Mouse (Mus musculus): Measurements from ENCODE around the gene Spem2. TPM values are rescaled to one million over a fixed set of nuclear protein-coding genes. Genes with fewer than 3 reads are reported as not detected.
"Not testable (repeated sequence)": the region's sequence is repeated elsewhere in the genome, so short reads cannot be mapped to it uniquely, and the experiment has no call there.

The Spem2 gene
- polyA plus RNA-seq (2015; fragmentation: Nextera tagmentation; extraction: Ambion mirVana) = not detected in 2 replicates

GRCm38 (mm10) chr11:69818365-69818764 is at the start of gene Spem2:
Gene Spem2, minus strand, starts transcription at chr11:69818465.
- no peaks in the 10 kb centered on the region for H3K4me1 ChIP-seq (replicated peaks)
- WGBS = 74% methylated on average over 2 of the region's 2 CpGs
- H3K9ac ChIP-seq = no peak within 1 kb of the TSS
- H3K27me3 ChIP-seq (replicated peaks) = no peaks in the 10 kb centered on the region
- H3K27ac ChIP-seq = no peak within 1 kb of the TSS
- H3K4me3 ChIP-seq (replicated peaks) = no peak within 1 kb of the TSS
- no peaks in the 10 kb centered on the region for H3K36me3 ChIP-seq
- ATAC-seq = no peak
- H3K9me3 ChIP-seq = no peaks in the 10 kb centered on the region
- H3K4me2 ChIP-seq (replicated peaks) = no peak within 1 kb of the TSS

GRCm38 (mm10) chr11:69867335-69867734 is 49.1 kb upstream of the Spem2 start:
- 57% methylated on average over 9 of the region's 9 CpGs for WGBS
- Histone ChIP-seq H3K4me1 (replicated peaks) (no peaks in the 10 kb centered on the region), H3K36me3 (no peaks in the 10 kb centered on the region), H3K4me3 (replicated peaks) (no peak overlapping the region), H3K9ac (0 out of 2 replicates have a peak overlapping the region, but pooled peaks have one; percentile 17), H3K27me3 (replicated peaks) (no peaks in the 10 kb centered on the region), H3K27ac (no peak overlapping the region), H3K4me2 (replicated peaks) (no peak overlapping the region), H3K9me3 (no peaks in the 10 kb centered on the region)
- ATAC-seq = no peak

GRCm38 (mm10) chr11:69865561-69865960 is 47.3 kb upstream of the Spem2 start:
- no peaks in the 10 kb centered on the region for H3K9me3 ChIP-seq
- no peak overlapping the region for H3K27ac ChIP-seq
- H3K27me3 ChIP-seq (replicated peaks) = no peaks in the 10 kb centered on the region
- H3K36me3 ChIP-seq = no peaks in the 10 kb centered on the region
- H3K9ac ChIP-seq = no peak overlapping the region
- no peak overlapping the region for H3K4me3 ChIP-seq (replicated peaks)
- H3K4me1 ChIP-seq (replicated peaks) = no peaks in the 10 kb centered on the region
- ATAC-seq = no peak
- no peak overlapping the region for H3K4me2 ChIP-seq (replicated peaks)
- WGBS = 82% methylated on average over 9 of the region's 9 CpGs

GRCm38 (mm10) chr11:69864138-69864860 is 46.0 kb upstream of the Spem2 start:
- Histone ChIP-seq H3K4me3 (replicated peaks) (no peak overlapping the region), H3K27me3 (replicated peaks) (no peaks in the 10 kb centered on the region), H3K4me1 (replicated peaks) (no peaks in the 10 kb centered on the region), H3K36me3 (no peaks in the 10 kb centered on the region), H3K9me3 (no peaks in the 10 kb centered on the region), H3K4me2 (replicated peaks) (no peak overlapping the region), H3K9ac (no peak overlapping the region), H3K27ac (no peak overlapping the region)
- no peak for ATAC-seq
- 47% methylated on average over 8 of the region's 8 CpGs for WGBS

GRCm38 (mm10) chr11:69863729-69864128 is 45.5 kb upstream of the Spem2 start:
- H3K4me1 ChIP-seq (replicated peaks); H3K27ac ChIP-seq; ATAC-seq; H3K9me3 ChIP-seq; H3K9ac ChIP-seq; H3K36me3 ChIP-seq; H3K27me3 ChIP-seq (replicated peaks); H3K4me3 ChIP-seq (replicated peaks); H3K4me2 ChIP-seq (replicated peaks): not testable (repeated sequence)
- 66% methylated on average over 3 of the region's 3 CpGs for WGBS

- Histone ChIP-seq H3K27ac (peak within 1 kb of the TSS; percentile 79), H3K36me3 (no peaks in the 10 kb centered on the region), H3K4me2 (replicated peaks) (peak within 1 kb of the TSS; percentile 44), H3K9me3 (no peaks in the 10 kb centered on the region), H3K4me1 (replicated peaks) (no peaks in the 10 kb centered on the region), H3K4me3 (replicated peaks) (peak within 1 kb of the TSS; percentile 40), H3K9ac (peak within 1 kb of the TSS; percentile 47), H3K27me3 (replicated peaks) (peaks cover 10% of the 10 kb centered on the region)
- ATAC-seq = peak; percentile 90
- 14% methylated on average over 30 of the region's 30 CpGs for WGBS
These were observed 40.1 kb upstream of the Spem2 start, which contains the start of gene Tnk1 for GRCm38 (mm10) chr11:69858113-69858998. Gene Tnk1, minus strand, starts transcription at chr11:69858730.

- H3K4me1 ChIP-seq (replicated peaks) = no peaks in the 10 kb centered on the region
- no peak overlapping the region for H3K27ac ChIP-seq
- H3K9ac ChIP-seq = no peak overlapping the region
- H3K9me3 ChIP-seq = no peaks in the 10 kb centered on the region
- 36% methylated on average over 16 of the region's 16 CpGs for WGBS
- no peak for ATAC-seq
- H3K27me3 ChIP-seq (replicated peaks) = peaks cover 10% of the 10 kb centered on the region
- no peak overlapping the region for H3K4me3 ChIP-seq (replicated peaks)
- H3K4me2 ChIP-seq (replicated peaks) = 0 out of 2 replicates have a peak overlapping the region, but pooled peaks have one; percentile 20
- peaks cover 22% of the 10 kb centered on the region for H3K36me3 ChIP-seq
These were observed 37.1 kb upstream of the Spem2 start for GRCm38 (mm10) chr11:69855347-69855746.

- H3K4me2 ChIP-seq (replicated peaks) = no peak overlapping the region
- peaks cover 10% of the 10 kb centered on the region for H3K27me3 ChIP-seq (replicated peaks)
- no peak overlapping the region for H3K27ac ChIP-seq
- WGBS = 82% methylated on average over 10 of the region's 10 CpGs
- ATAC-seq = no peak
- no peaks in the 10 kb centered on the region for H3K4me1 ChIP-seq (replicated peaks)
- no peak overlapping the region for H3K9ac ChIP-seq
- no peaks in the 10 kb centered on the region for H3K9me3 ChIP-seq
- H3K36me3 ChIP-seq = peaks cover 28% of the 10 kb centered on the region
- H3K4me3 ChIP-seq (replicated peaks) = no peak overlapping the region
These were observed 36.4 kb upstream of the Spem2 start for GRCm38 (mm10) chr11:69854680-69855079.

- H3K9ac ChIP-seq = no peak overlapping the region
- no peak overlapping the region for H3K27ac ChIP-seq
- peak; percentile 67 for ATAC-seq
- no peaks in the 10 kb centered on the region for H3K4me1 ChIP-seq (replicated peaks)
- H3K36me3 ChIP-seq = peaks cover 33% of the 10 kb centered on the region
- H3K27me3 ChIP-seq (replicated peaks) = peaks cover 10% of the 10 kb centered on the region
- no peaks in the 10 kb centered on the region for H3K9me3 ChIP-seq
- WGBS = 55% methylated on average over 7 of the region's 7 CpGs
- no peak overlapping the region for H3K4me3 ChIP-seq (replicated peaks)
- H3K4me2 ChIP-seq (replicated peaks) = no peak overlapping the region
These were observed 35.7 kb upstream of the Spem2 start for GRCm38 (mm10) chr11:69853994-69854393.

GRCm38 (mm10) chr11:69850754-69851153 is 32.5 kb upstream of the Spem2 start:
- no peak overlapping the region for H3K27ac ChIP-seq
- no peak for ATAC-seq
- no peak overlapping the region for H3K9ac ChIP-seq
- peaks cover 33% of the 10 kb centered on the region for H3K36me3 ChIP-seq
- no peak overlapping the region for H3K4me2 ChIP-seq (replicated peaks)
- no peaks in the 10 kb centered on the region for H3K27me3 ChIP-seq (replicated peaks)
- H3K4me1 ChIP-seq (replicated peaks) = peaks cover 15% of the 10 kb centered on the region
- H3K4me3 ChIP-seq (replicated peaks) = no peak overlapping the region
- WGBS = 72% methylated on average over 8 of the region's 8 CpGs
- no peaks in the 10 kb centered on the region for H3K9me3 ChIP-seq

GRCm38 (mm10) chr11:69849884-69850283 is 31.6 kb upstream of the Spem2 start:
- Histone ChIP-seq H3K4me2 (replicated peaks) (no peak overlapping the region), H3K4me1 (replicated peaks) (peaks cover 18% of the 10 kb centered on the region), H3K27me3 (replicated peaks) (no peaks in the 10 kb centered on the region), H3K4me3 (replicated peaks) (no peak overlapping the region), H3K9me3 (no peaks in the 10 kb centered on the region), H3K36me3 (peaks cover 33% of the 10 kb centered on the region), H3K9ac (no peak overlapping the region), H3K27ac (no peak overlapping the region)
- WGBS = 88% methylated on average over 15 of the region's 15 CpGs
- no peak for ATAC-seq

GRCm38 (mm10) chr11:69849128-69849527 is 30.9 kb upstream of the Spem2 start:
- Histone ChIP-seq H3K4me1 (replicated peaks) (peaks cover 18% of the 10 kb centered on the region), H3K36me3 (peaks cover 33% of the 10 kb centered on the region), H3K27me3 (replicated peaks) (no peaks in the 10 kb centered on the region), H3K9me3 (no peaks in the 10 kb centered on the region), H3K9ac (no peak overlapping the region), H3K4me2 (replicated peaks) (no peak overlapping the region), H3K27ac (no peak overlapping the region), H3K4me3 (replicated peaks) (no peak overlapping the region)
- no peak for ATAC-seq
- WGBS = 84% methylated on average over 9 of the region's 9 CpGs
